Mouse (Mus musculus): Measurements from ENCODE around the gene Cer1. TPM values are rescaled to one million over a fixed set of nuclear protein-coding genes. Genes with fewer than 3 reads are reported as not detected.

The Cer1 gene
- under 1 TPM; 0.29 to 0.42 TPM for total RNA-seq (2021)

- DNase-seq (ENCODE audit: low spot score in 2 of 2): no peak
- intact Hi-C loops (cut with DNase I): no loop called here
Measured at GRCm38 (mm10) chr4:82884636-82885534, at the start of gene Cer1. Gene Cer1, minus strand, starts transcription at chr4:82885148.

GRCm38 (mm10) chr4:82934308-82934707 is 49.4 kb upstream of the Cer1 start:
- no peak for DNase-seq (ENCODE audit: low spot score in 2 of 2)
- intact Hi-C loops (cut with DNase I): loop anchor here (2.0 to 5.0 kb wide), 5 partner anchors 77 to 1367 kb away; partner anchors contain the start of gene Zdhhc21

GRCm38 (mm10) chr4:82933698-82934210 is 48.8 kb upstream of the Cer1 start:
- DNase-seq (ENCODE audit: low spot score in 2 of 2): peak; percentile 73 to 84
- intact Hi-C loops (cut with DNase I): loop anchor here (2.0 to 5.0 kb wide), 5 partner anchors 76 to 1366 kb away; partner anchors contain the start of gene Zdhhc21

- DNase-seq (ENCODE audit: low spot score in 2 of 2): no peak
- intact Hi-C loops (cut with DNase I): loop anchor here (5.0 kb wide), 4 partner anchors 73 to 1363 kb away; partner anchors contain the start of gene Zdhhc21
Measured at GRCm38 (mm10) chr4:82930079-82930478, 45.1 kb upstream of the Cer1 start.

GRCm38 (mm10) chr4:82921962-82922361 is 37.0 kb upstream of the Cer1 start:
- DNase-seq (ENCODE audit: low spot score in 2 of 2): no peak
- intact Hi-C loops (cut with DNase I): no loop called here

- DNase-seq (ENCODE audit: low spot score in 2 of 2): no peak
- intact Hi-C loops (cut with DNase I): no loop called here
Measured at GRCm38 (mm10) chr4:82918625-82919024, 33.7 kb upstream of the Cer1 start.

- no peak for DNase-seq (ENCODE audit: low spot score in 2 of 2)
- intact Hi-C loops (cut with DNase I): no loop called here
Measured at GRCm38 (mm10) chr4:82916678-82917050, 31.7 kb upstream of the Cer1 start.

- intact Hi-C loops (cut with DNase I): no loop called here
- DNase-seq (ENCODE audit: low spot score in 2 of 2): no peak
Measured at GRCm38 (mm10) chr4:82916003-82916677, 31.2 kb upstream of the Cer1 start.

- DNase-seq (ENCODE audit: low spot score in 2 of 2): no peak
- intact Hi-C loops (cut with DNase I): no loop called here
Measured at GRCm38 (mm10) chr4:82915576-82915975, 30.6 kb upstream of the Cer1 start.

GRCm38 (mm10) chr4:82914601-82915143 is 29.7 kb upstream of the Cer1 start:
- no peak for DNase-seq (ENCODE audit: low spot score in 2 of 2)
- intact Hi-C loops (cut with DNase I): no loop called here

- intact Hi-C loops (cut with DNase I): no loop called here
- DNase-seq (ENCODE audit: low spot score in 2 of 2): no peak
Measured at GRCm38 (mm10) chr4:82895227-82895626, 10.3 kb upstream of the Cer1 start.

GRCm38 (mm10) chr4:82892247-82892646 is 7.3 kb upstream of the Cer1 start:
- DNase-seq (ENCODE audit: low spot score in 2 of 2): no peak
- intact Hi-C loops (cut with DNase I): no loop called here

GRCm38 (mm10) chr4:82891566-82891965 is 6.6 kb upstream of the Cer1 start:
- no peak for DNase-seq (ENCODE audit: low spot score in 2 of 2)
- intact Hi-C loops (cut with DNase I): no loop called here

GRCm38 (mm10) chr4:82891049-82891448 is 6.1 kb upstream of the Cer1 start:
- intact Hi-C loops (cut with DNase I): no loop called here
- no peak for DNase-seq (ENCODE audit: low spot score in 2 of 2)

GRCm38 (mm10) chr4:82890585-82890984 is 5.6 kb upstream of the Cer1 start:
- DNase-seq (ENCODE audit: low spot score in 2 of 2): no peak
- intact Hi-C loops (cut with DNase I): no loop called here

- no peak for DNase-seq (ENCODE audit: low spot score in 2 of 2)
- intact Hi-C loops (cut with DNase I): no loop called here
Measured at GRCm38 (mm10) chr4:82886148-82886547, 1.2 kb upstream of the Cer1 start.

GRCm38 (mm10) chr4:82885535-82885913 is 576 bp upstream of the Cer1 start:
- DNase-seq (ENCODE audit: low spot score in 2 of 2): no peak
- intact Hi-C loops (cut with DNase I): no loop called here

GRCm38 (mm10) chr4:82882500-82882899 is 2.4 kb downstream of the Cer1 start:
- intact Hi-C loops (cut with DNase I): no loop called here
- DNase-seq (ENCODE audit: low spot score in 2 of 2): no peak

- intact Hi-C loops (cut with DNase I): no loop called here
- DNase-seq (ENCODE audit: low spot score in 2 of 2): no peak
Measured at GRCm38 (mm10) chr4:82881366-82881765, 3.6 kb downstream of the Cer1 start.

GRCm38 (mm10) chr4:82880243-82880642 is 4.7 kb downstream of the Cer1 start:
- DNase-seq (ENCODE audit: low spot score in 2 of 2): no peak
- intact Hi-C loops (cut with DNase I): no loop called here

All from left cerebral cortex, postnatal 36 days (tissue).